Mouse (Mus musculus) C2C12 (cell line): ENCODE data around the gene Hrh2. TPM values are rescaled to one million over a fixed set of nuclear protein-coding genes. Genes with fewer than 3 reads are reported as not detected.

Experiments
- H3K27me3 ChIP-seq: one replicate; pipeline ENCODE4 v1.6.1; 2011; ENCODE audit not compliant: control insufficient read depth, insufficient read depth, insufficient read length
- H3K36me3 ChIP-seq: one replicate; pipeline ENCODE4 v1.6.1; 2011; ENCODE audit not compliant: control insufficient read depth, insufficient read depth
- H3K4me3 ChIP-seq: one replicate; pipeline ENCODE4 v1.5.1; 2011; ENCODE audit warnings: mild to moderate bottlenecking, control low read depth; ENCODE audit not compliant: poor library complexity, insufficient read depth, severe bottlenecking
- H3K79me2 ChIP-seq: one replicate; pipeline ENCODE4 v1.6.1; 2011; ENCODE audit not compliant: control insufficient read depth, insufficient read depth
- H3K79me3 ChIP-seq: one replicate; pipeline ENCODE4 v1.6.1; 2011; ENCODE audit warnings: low read depth, control low read depth
- H3ac ChIP-seq: one replicate; pipeline ENCODE3; 2011; ENCODE audit warnings: low read depth; ENCODE audit not compliant: control insufficient read depth, insufficient read length
- CEBPB ChIP-seq: IDR thresholded peaks from one replicate; pipeline ENCODE4 v1.6.1; 2011; ENCODE audit warnings: low read depth, mild to moderate bottlenecking, control low read depth, moderate library complexity
- CTCF ChIP-seq: IDR thresholded peaks from one replicate; pipeline ENCODE4 v1.5.1; 2011; ENCODE audit not compliant: control insufficient read depth, insufficient read depth, insufficient read length
- FOSL1 ChIP-seq: IDR thresholded peaks from one replicate; pipeline ENCODE4 v1.8.0; 2011; ENCODE audit warnings: mild to moderate bottlenecking, low read length; ENCODE audit not compliant: poor library complexity, insufficient read depth, severe bottlenecking
- MAX ChIP-seq: IDR thresholded peaks from one replicate; pipeline ENCODE4 v1.6.1; 2011; ENCODE audit warnings: mild to moderate bottlenecking, control low read depth
- MYOD1 ChIP-seq: IDR thresholded peaks from one replicate; pipeline ENCODE4 v1.6.1; 2011; ENCODE audit warnings: low read depth; ENCODE audit not compliant: control insufficient read depth, insufficient read length
- MYOG ChIP-seq: IDR thresholded peaks from one replicate; pipeline ENCODE4 v1.6.1; 2011; ENCODE audit not compliant: control insufficient read depth, insufficient read length; ENCODE audit errors: extremely low read depth
- USF1 ChIP-seq: IDR thresholded peaks from one replicate; pipeline ENCODE4 v1.6.1; 2011; ENCODE audit warnings: low read depth, mild to moderate bottlenecking, control low read depth, moderate library complexity
- polyA plus RNA-seq: library from polyadenylated mRNA; unstranded; fragments of >200 nt; fragmentation: generic; extraction: Trizol; gene quantifications from one replicate; pipeline ENCODE4 v1.2.1, GENCODE M21; 2012; ENCODE audit warnings: missing spikeins

Hrh2 gene
- polyA plus RNA-seq, 1 experiment: not detected

DNA sequence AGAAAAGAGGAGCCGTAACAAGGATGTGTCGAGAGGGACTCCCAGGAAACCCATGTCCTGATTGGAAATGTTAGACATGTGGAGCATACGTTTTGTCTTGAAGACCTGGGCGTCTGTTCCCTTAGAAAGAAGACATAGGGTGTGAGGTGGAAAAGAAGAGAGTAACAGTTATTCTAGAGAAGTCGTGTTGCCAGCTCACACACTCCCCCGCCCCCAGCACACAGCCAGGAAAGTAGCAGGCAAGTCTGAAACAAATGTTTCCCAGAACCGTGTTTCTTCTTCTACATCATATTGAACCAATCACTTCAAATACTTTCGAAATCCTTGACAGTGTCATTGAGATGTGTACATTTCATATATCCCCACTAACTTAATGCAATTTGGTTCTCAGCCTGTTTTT is 28.6 kb upstream of the Hrh2 start:
- H3ac ChIP-seq: no peak overlapping the region
- TF ChIP-seq MYOD1: no peak
- TF ChIP-seq MYOG: no peak
- TF ChIP-seq MAX: no peak
- TF ChIP-seq CEBPB: no peak
- no peak for TF ChIP-seq CTCF
- TF ChIP-seq USF1: no peak
- no peak for TF ChIP-seq FOSL1
- H3K27me3 ChIP-seq: peaks cover 42% of the 10 kb centered on the region
- no peaks in the 10 kb centered on the region for H3K79me3 ChIP-seq
- no peaks in the 10 kb centered on the region for H3K36me3 ChIP-seq
- H3K4me3 ChIP-seq: no peak overlapping the region
- no peaks in the 10 kb centered on the region for H3K79me2 ChIP-seq

DNA sequence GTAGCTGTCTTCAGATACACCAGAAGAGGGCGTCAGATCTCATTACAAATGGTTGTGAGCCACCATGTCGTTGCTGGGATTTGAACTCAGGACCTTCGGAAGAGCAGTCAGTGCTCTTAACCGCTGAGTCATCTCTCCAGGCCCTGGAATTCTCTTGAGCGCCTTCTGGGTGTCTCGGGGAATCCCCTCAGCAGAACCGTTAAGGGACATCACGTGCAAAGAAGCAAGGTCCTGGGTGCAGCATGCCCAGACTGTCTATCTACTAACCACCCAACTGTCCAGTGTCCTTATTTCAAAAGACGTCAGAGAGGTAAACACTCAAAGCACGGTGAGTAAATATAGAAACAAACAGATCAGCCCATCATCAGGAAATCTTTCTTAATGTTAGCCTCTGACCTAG is 27.5 kb upstream of the Hrh2 start:
- H3K79me2 ChIP-seq: no peaks in the 10 kb centered on the region
- H3ac ChIP-seq: no peak overlapping the region
- H3K79me3 ChIP-seq: no peaks in the 10 kb centered on the region
- H3K36me3 ChIP-seq: no peaks in the 10 kb centered on the region
- peaks cover 36% of the 10 kb centered on the region for H3K27me3 ChIP-seq
- TF ChIP-seq MYOD1 (no peak), MAX (no peak), CEBPB (no peak), CTCF (no peak), USF1 (no peak), FOSL1 (no peak), MYOG (no peak)
- H3K4me3 ChIP-seq: no peak overlapping the region

DNA sequence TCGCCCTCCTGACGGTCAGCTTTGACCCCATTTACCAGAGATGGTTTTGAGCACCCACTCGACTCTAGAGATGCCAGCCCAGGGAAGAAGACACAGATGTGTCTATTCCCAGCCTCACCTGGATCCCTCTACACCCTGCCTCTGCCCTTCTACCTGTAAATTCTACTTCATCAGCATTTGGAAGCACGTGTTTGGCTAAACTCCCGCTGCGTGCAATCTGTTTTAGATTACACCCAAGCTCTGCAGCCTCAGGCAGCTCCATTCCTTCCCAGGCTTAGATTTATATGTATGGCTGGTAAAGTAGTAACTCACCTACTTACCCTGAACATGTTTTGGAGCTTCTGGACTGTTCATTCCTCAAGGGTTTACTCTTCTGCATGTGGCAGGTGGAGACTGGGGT is 26.9 kb upstream of the Hrh2 start:
- Histone ChIP-seq H3K36me3 (no peaks in the 10 kb centered on the region), H3K79me2 (no peaks in the 10 kb centered on the region), H3K4me3 (no peak overlapping the region), H3ac (no peak overlapping the region), H3K27me3 (peaks cover 30% of the 10 kb centered on the region), H3K79me3 (no peaks in the 10 kb centered on the region)
- TF ChIP-seq FOSL1 (no peak), CEBPB (no peak), MYOG (no peak), USF1 (no peak), MYOD1 (no peak), MAX (no peak), CTCF (no peak)

DNA sequence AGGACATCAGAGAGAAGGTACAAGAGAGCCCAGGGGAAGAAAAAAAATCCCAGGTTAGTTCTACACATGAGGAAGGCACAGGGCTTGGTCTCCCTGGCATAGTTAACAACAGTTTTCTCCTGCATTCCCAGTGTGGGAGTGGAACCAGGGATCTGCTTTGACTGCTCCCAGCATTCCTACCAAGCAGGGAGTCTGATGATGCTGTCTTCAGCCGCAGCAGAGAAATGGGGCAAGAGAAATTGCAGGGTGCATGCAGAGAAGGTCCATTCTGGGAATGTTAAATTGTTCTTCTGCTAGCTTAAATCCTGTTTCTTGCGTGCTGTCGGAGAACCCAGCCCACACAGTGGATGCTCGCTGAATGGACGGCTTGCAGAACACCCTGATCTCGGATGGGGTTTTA is 26.2 kb upstream of the Hrh2 start:
- no peak for TF ChIP-seq MAX
- TF ChIP-seq FOSL1: no peak
- TF ChIP-seq CTCF: no peak
- no peak for TF ChIP-seq MYOD1
- TF ChIP-seq USF1: no peak
- TF ChIP-seq CEBPB: no peak
- no peak for TF ChIP-seq MYOG
- Histone ChIP-seq H3K79me3 (no peaks in the 10 kb centered on the region), H3K4me3 (no peak overlapping the region)

DNA sequence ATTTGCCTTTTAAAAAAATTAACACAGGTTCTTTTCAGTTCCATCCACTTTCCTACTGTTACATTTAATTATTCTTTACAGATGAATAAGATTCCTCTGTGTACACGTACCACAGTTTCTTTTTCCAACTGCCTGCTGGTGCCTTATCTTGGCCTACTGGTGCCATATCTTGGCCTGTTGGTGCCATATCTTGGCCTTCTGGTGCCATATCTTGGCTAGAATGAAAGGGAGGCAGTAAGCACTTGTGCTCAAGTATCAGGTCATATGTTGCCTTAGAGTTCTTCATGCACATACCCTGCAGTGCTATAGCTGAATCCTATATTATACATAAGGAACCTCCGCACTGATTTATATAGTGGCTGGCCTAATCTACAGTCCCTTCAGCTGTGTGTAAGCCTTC is 24.9 kb upstream of the Hrh2 start:
- Histone ChIP-seq H3K27me3 (peaks cover 22% of the 10 kb centered on the region), H3K36me3 (no peaks in the 10 kb centered on the region), H3K79me3 (no peaks in the 10 kb centered on the region), H3K4me3 (no peak overlapping the region), H3ac (no peak overlapping the region), H3K79me2 (no peaks in the 10 kb centered on the region)
- no peak for TF ChIP-seq USF1
- TF ChIP-seq MAX: no peak
- no peak for TF ChIP-seq MYOD1

More for the DNA sequence above, 26.2 kb upstream of the Hrh2 start:
- Histone ChIP-seq H3K27me3 (peaks cover 33% of the 10 kb centered on the region), H3ac (no peak overlapping the region), H3K36me3 (no peaks in the 10 kb centered on the region), H3K79me2 (no peaks in the 10 kb centered on the region)

DNA sequence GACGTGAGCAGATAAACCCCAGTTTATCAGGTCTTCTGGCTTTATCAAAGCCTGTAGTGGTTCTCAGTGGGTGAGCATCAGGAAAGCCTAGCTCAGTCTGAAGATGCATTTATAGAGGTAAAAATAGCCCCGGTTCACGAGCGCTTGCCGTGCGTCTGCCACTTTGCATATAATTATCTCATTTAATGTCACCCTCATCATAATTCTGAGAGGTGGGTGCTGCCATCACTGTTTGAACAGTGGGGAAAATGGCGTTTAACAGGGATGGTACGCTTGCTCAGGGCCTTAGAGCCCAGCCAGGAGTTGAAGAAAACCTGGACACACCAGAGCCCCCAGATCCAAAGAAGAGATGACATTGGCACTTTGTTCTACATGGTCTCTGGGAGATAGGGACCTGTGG is 23.3 kb upstream of the Hrh2 start:
- Histone ChIP-seq H3K36me3 (no peaks in the 10 kb centered on the region), H3K79me2 (no peaks in the 10 kb centered on the region), H3K79me3 (no peaks in the 10 kb centered on the region), H3K27me3 (peaks cover 22% of the 10 kb centered on the region), H3ac (no peak overlapping the region), H3K4me3 (no peak overlapping the region)
- TF ChIP-seq FOSL1 (no peak), MYOG (no peak), MAX (no peak), CEBPB (no peak), CTCF (no peak), USF1 (no peak), MYOD1 (no peak)
